Mouse (Mus musculus) neural tube, embryonic 14.5 days (tissue): ENCODE data around the gene Zbtb16. TPM values are rescaled to one million over a fixed set of nuclear protein-coding genes. Genes with fewer than 3 reads are reported as not detected.

Experiments used
- ATAC-seq: fragments of 200-750 bp; cut with Nextera tagmentation; 2 replicates; pipeline ENCODE4 v1.8.0; 2017; ENCODE audit warnings: low read depth, mild to moderate bottlenecking, moderate TSS enrichment, moderate library complexity
- H3K27ac ChIP-seq: fragments of 300-500 bp; sonication (generic); 2 replicates; pipeline ENCODE4 v1.5.1; 2014; ENCODE audit warnings: low read depth, mild to moderate bottlenecking, control low read depth, low read length, moderate library complexity, mixed read lengths
- H3K27me3 ChIP-seq: fragments of 300-500 bp; sonication (generic); 2 replicates; pipeline ENCODE4 v1.6.1; 2014; ENCODE audit warnings: low read length; ENCODE audit not compliant: control insufficient read depth, insufficient read depth
- H3K36me3 ChIP-seq: fragments of 300-500 bp; sonication (generic); 2 replicates; pipeline ENCODE4 v1.6.1; 2014; ENCODE audit warnings: low read length, mixed read lengths; ENCODE audit not compliant: control insufficient read depth, insufficient read depth
- H3K4me1 ChIP-seq: fragments of 300-500 bp; sonication (generic); 2 replicates; pipeline ENCODE4 v1.6.1; 2014; ENCODE audit warnings: low read length; ENCODE audit not compliant: control insufficient read depth, insufficient read depth
- H3K4me2 ChIP-seq: fragments of 300-500 bp; sonication (generic); 2 replicates; pipeline ENCODE4 v1.6.1; 2014; ENCODE audit warnings: mild to moderate bottlenecking, low read depth, low read length, control low read depth
- H3K4me3 ChIP-seq: fragments of 300-500 bp; sonication (generic); 2 replicates; pipeline ENCODE4 v1.5.1; 2014; ENCODE audit warnings: low read depth, low read length, control low read depth, mixed read lengths
- H3K9ac ChIP-seq: fragments of 300-500 bp; sonication (generic); replicated peaks from 2 replicates; pipeline ENCODE4 v1.6.1; 2014; ENCODE audit warnings: low read depth, mild to moderate bottlenecking, control low read depth, low read length, mixed read lengths
- H3K9me3 ChIP-seq: fragments of 300-500 bp; sonication (generic); 2 replicates; pipeline ENCODE4 v1.6.1; 2016; ENCODE audit warnings: low read length; ENCODE audit not compliant: control insufficient read depth
- WGBS: fragments of 180-500 bp; shearing (Covaris S2); extraction: QIAGEN DNeasy Blood & Tissue Kit; methylation state at CpG from one replicate; pipeline ENCODE4 v1.1.7; 2014; 5-methylcytosine and 5-hydroxymethylcytosine counted together
- polyA plus RNA-seq: library from polyadenylated mRNA; unstranded; fragments of >200 nt; fragmentation: Nextera tagmentation; extraction: Ambion mirVana; gene quantifications from 2 replicates; pipeline ENCODE4 v1.2.1, GENCODE M21; 2014

Zbtb16 gene
- polyA plus RNA-seq, 1 experiment from 2014 or later: 12.0 TPM

GRCm38 (mm10) chr9:48735466-48736312, 100.3 kb downstream of the Zbtb16 start:
- Histone ChIP-seq H3K9ac (no peak overlapping the region), H3K4me1 (peaks cover 69% of the 10 kb centered on the region), H3K9me3 (no peaks in the 10 kb centered on the region), H3K36me3 (no peaks in the 10 kb centered on the region), H3K27me3 (no peaks in the 10 kb centered on the region; the same call in 1 of the 2 replicates), H3K27ac (peak overlapping the region; percentile 58), H3K4me2 (no peak overlapping the region), H3K4me3 (no peak overlapping the region)
- no peak for ATAC-seq
- WGBS: 47% methylated on average over 12 of the region's 12 CpGs

GRCm38 (mm10) chr9:48734725-48735465, 101.1 kb downstream of the Zbtb16 start:
- Histone ChIP-seq H3K9ac (no peak overlapping the region), H3K27ac (peak overlapping the region; percentile 58), H3K27me3 (no peaks in the 10 kb centered on the region; the same call in 1 of the 2 replicates), H3K4me1 (peaks cover 67% of the 10 kb centered on the region), H3K36me3 (no peaks in the 10 kb centered on the region), H3K4me2 (no peak overlapping the region), H3K9me3 (no peaks in the 10 kb centered on the region), H3K4me3 (no peak overlapping the region)
- 80% methylated on average over 12 of the region's 12 CpGs for WGBS
- no peak for ATAC-seq

GRCm38 (mm10) chr9:48733817-48734544, 102.0 kb downstream of the Zbtb16 start:
- Histone ChIP-seq H3K9me3 (no peaks in the 10 kb centered on the region), H3K9ac (no peak overlapping the region), H3K4me3 (no peak overlapping the region), H3K4me1 (peaks cover 65% of the 10 kb centered on the region), H3K27me3 (no peaks in the 10 kb centered on the region; the same call in 1 of the 2 replicates), H3K27ac (peak overlapping the region; percentile 16), H3K36me3 (no peaks in the 10 kb centered on the region), H3K4me2 (no peak overlapping the region)
- 29% methylated on average over 13 of the region's 13 CpGs for WGBS
- no peak for ATAC-seq

- H3K4me3 ChIP-seq: no peak overlapping the region
- peak overlapping the region; percentile 12; the same call in 1 of the 2 replicates for H3K27ac ChIP-seq
- no peaks in the 10 kb centered on the region for H3K9me3 ChIP-seq
- H3K4me2 ChIP-seq: no peak overlapping the region
- peaks cover 67% of the 10 kb centered on the region for H3K4me1 ChIP-seq
- no peaks in the 10 kb centered on the region; the same call in 1 of the 2 replicates for H3K27me3 ChIP-seq
- 49% methylated on average over 6 of the region's 6 CpGs for WGBS
- no peak for ATAC-seq
- H3K9ac ChIP-seq: no peak overlapping the region
- H3K36me3 ChIP-seq: no peaks in the 10 kb centered on the region
Observed at GRCm38 (mm10) chr9:48733083-48733482, 102.9 kb downstream of the Zbtb16 start.

GRCm38 (mm10) chr9:48731651-48732536, 104.1 kb downstream of the Zbtb16 start:
- Histone ChIP-seq H3K4me3 (no peak overlapping the region), H3K27me3 (no peaks in the 10 kb centered on the region; the same call in 1 of the 2 replicates), H3K36me3 (no peaks in the 10 kb centered on the region), H3K4me1 (peaks cover 57% of the 10 kb centered on the region), H3K9me3 (no peaks in the 10 kb centered on the region), H3K9ac (no peak overlapping the region), H3K27ac (no peak overlapping the region), H3K4me2 (no peak overlapping the region)
- ATAC-seq: no peak
- 84% methylated on average over 8 of the region's 8 CpGs for WGBS

GRCm38 (mm10) chr9:48730446-48730979, 105.5 kb downstream of the Zbtb16 start:
- Histone ChIP-seq H3K27me3 (no peaks in the 10 kb centered on the region; the same call in 1 of the 2 replicates), H3K9me3 (no peaks in the 10 kb centered on the region), H3K9ac (no peak overlapping the region), H3K4me3 (no peak overlapping the region), H3K27ac (no peak overlapping the region), H3K4me2 (no peak overlapping the region), H3K4me1 (peaks cover 45% of the 10 kb centered on the region), H3K36me3 (no peaks in the 10 kb centered on the region)
- no peak for ATAC-seq
- WGBS: 65% methylated on average over 10 of the region's 10 CpGs

- Histone ChIP-seq H3K9me3 (no peaks in the 10 kb centered on the region), H3K9ac (no peak overlapping the region), H3K4me2 (no peak overlapping the region), H3K27ac (no peak overlapping the region), H3K4me3 (no peak overlapping the region), H3K4me1 (peaks cover 35% of the 10 kb centered on the region), H3K27me3 (no peaks in the 10 kb centered on the region), H3K36me3 (no peaks in the 10 kb centered on the region)
- ATAC-seq: no peak
- WGBS: 47% methylated on average over 3 of the region's 3 CpGs
Observed at GRCm38 (mm10) chr9:48729471-48729870, 106.6 kb downstream of the Zbtb16 start.

GRCm38 (mm10) chr9:48728731-48729123, 107.3 kb downstream of the Zbtb16 start:
- H3K4me3 ChIP-seq: no peak overlapping the region
- H3K27me3 ChIP-seq: no peaks in the 10 kb centered on the region
- ATAC-seq: no peak
- H3K27ac ChIP-seq: no peak overlapping the region
- no peaks in the 10 kb centered on the region for H3K36me3 ChIP-seq
- H3K9ac ChIP-seq: no peak overlapping the region
- 41% methylated on average over 13 of the region's 13 CpGs for WGBS
- H3K4me1 ChIP-seq: peaks cover 28% of the 10 kb centered on the region
- H3K9me3 ChIP-seq: no peaks in the 10 kb centered on the region
- no peak overlapping the region for H3K4me2 ChIP-seq
